Mouse (Mus musculus) hindbrain, postnatal 0 days (tissue): Measurements from ENCODE around the gene Neurod2. TPM values are rescaled to one million over a fixed set of nuclear protein-coding genes. Genes with fewer than 3 reads are reported as not detected.

Source experiments
- ATAC-seq: fragments of 200-750 bp; cut with Nextera tagmentation; 2 replicates; pipeline ENCODE4 v1.8.0; 2017; ENCODE audit warnings: mild to moderate bottlenecking, moderate TSS enrichment, moderate library complexity
- DNase-seq: peaks from one replicate; pipeline ENCODE4 v3.0.0-alpha.2; 2015; ENCODE audit warnings: low spot score
- H3K27ac ChIP-seq: fragments of 300-500 bp; sonication (generic); 2 replicates; pipeline ENCODE4 v1.5.1; 2014; ENCODE audit warnings: mild to moderate bottlenecking
- H3K27me3 ChIP-seq: fragments of 300-500 bp; sonication (generic); 2 replicates; pipeline ENCODE4 v1.6.1; 2014; ENCODE audit warnings: low read length, mixed read lengths; ENCODE audit not compliant: insufficient read depth
- H3K36me3 ChIP-seq: fragments of 300-500 bp; sonication (generic); 2 replicates; pipeline ENCODE4 v1.6.1; 2014; ENCODE audit warnings: low read length, mixed read lengths; ENCODE audit not compliant: insufficient read depth
- H3K4me1 ChIP-seq: fragments of 300-500 bp; sonication (generic); 2 replicates; pipeline ENCODE4 v1.6.1; 2014; ENCODE audit warnings: antibody characterized with exemption, low read length, mixed read lengths; ENCODE audit not compliant: insufficient read depth
- H3K4me2 ChIP-seq: fragments of 300-500 bp; sonication (generic); 2 replicates; pipeline ENCODE4 v1.6.1; 2014; ENCODE audit warnings: low read depth, mild to moderate bottlenecking, low read length, moderate library complexity, mixed read lengths
- H3K4me3 ChIP-seq: fragments of 300-500 bp; sonication (generic); 2 replicates; pipeline ENCODE4 v1.5.1; 2014; ENCODE audit warnings: low read length
- H3K9ac ChIP-seq: fragments of 300-500 bp; sonication (generic); replicated peaks from 2 replicates; pipeline ENCODE4 v1.6.1; 2014; ENCODE audit warnings: mild to moderate bottlenecking, low read length, moderate library complexity, mixed read lengths
- H3K9me3 ChIP-seq: fragments of 300-500 bp; sonication (generic); 2 replicates; pipeline ENCODE4 v1.6.1; 2016; ENCODE audit warnings: low read length, mixed read lengths
- CTCF ChIP-seq: IDR thresholded peaks from 2 replicates; pipeline ENCODE4 v1.5.1; 2016; ENCODE audit warnings: antibody characterized with exemption, control low read depth, low read depth
- whole genome bisulfite sequencing: fragments of 180-500 bp; shearing (Covaris S2); extraction: QIAGEN DNeasy Blood & Tissue Kit; methylation state at CpG from one replicate; pipeline ENCODE4 v1.1.7; 2014; 5-methylcytosine and 5-hydroxymethylcytosine counted together
- polyA plus RNA-seq: library from polyadenylated mRNA; unstranded; fragments of >200 nt; fragmentation: Nextera tagmentation; extraction: Ambion mirVana; gene quantifications from 2 replicates; pipeline ENCODE4 v1.2.1, GENCODE M21; 2015
- total RNA-seq: library from RNA; depleted of rRNA; stranded (reverse); fragments of >200 nt; gene quantifications from 2 replicates; pipeline ENCODE4 v1.2.3, GENCODE M21; 2014; rRNA removed

Gene Neurod2
- total and polyA plus RNA-seq, 2 experiments from 2014 or later: 30.7 to 87.0 TPM

GRCm38 (mm10) chr11:98283740-98284139 is 45.7 kb downstream of the Neurod2 start:
- Histone ChIP-seq H3K4me1 (peaks cover 8% of the 10 kb centered on the region; the same call in 1 of the 2 replicates), H3K27ac (peak overlapping the region; percentile 67; the same call in 1 of the 2 replicates), H3K9me3 (no peaks in the 10 kb centered on the region), H3K36me3 (peaks cover 8% of the 10 kb centered on the region; the same call in 1 of the 2 replicates), H3K9ac (no peak overlapping the region), H3K4me3 (no peak overlapping the region), H3K4me2 (peak overlapping the region; percentile 30; the same call in 1 of the 2 replicates), H3K27me3 (no peaks in the 10 kb centered on the region)
- peak; percentile 58 for DNase-seq
- 10% methylated on average over 9 of the region's 9 CpGs for WGBS
- TF ChIP-seq CTCF: no peak
- ATAC-seq: peak; percentile 52

Other genes starting within 250 kb of the Neurod2 start
- 15.7 and 20.9 TPM in 2 replicates for gene Fbxl20, start 179.2 kb downstream of the Neurod2 start, total RNA-seq
- gene Fbxl20, start 179.2 kb downstream of the Neurod2 start, polyA plus RNA-seq: 11.9 and 13.0 TPM in 2 replicates
- 32.7 and 39.5 TPM in 2 replicates for gene Med1, start 136.4 kb downstream of the Neurod2 start, total RNA-seq
- gene Med1, start 136.4 kb downstream of the Neurod2 start, polyA plus RNA-seq: 48.9 and 49.0 TPM in 2 replicates
- gene Cdk12, start 126.6 kb downstream of the Neurod2 start, total RNA-seq: 27.4 and 28.5 TPM in 2 replicates
- gene Cdk12, start 126.6 kb downstream of the Neurod2 start, polyA plus RNA-seq: 5.8 and 6.6 TPM in 2 replicates
- gene Ppp1r1b, start 18.8 kb upstream of the Neurod2 start, total RNA-seq: 1.3 and 3.5 TPM in 2 replicates
- gene Ppp1r1b, start 18.8 kb upstream of the Neurod2 start, polyA plus RNA-seq: 18.0 and 19.1 TPM in 2 replicates
- gene Stard3, start 28.7 kb upstream of the Neurod2 start, total RNA-seq: 44.0 and 52.4 TPM in 2 replicates
- gene Stard3, start 28.7 kb upstream of the Neurod2 start, polyA plus RNA-seq: 28.4 and 31.9 TPM in 2 replicates
- 0.26 and 4.4 TPM in 2 replicates for gene Tcap, start 54.2 kb upstream of the Neurod2 start, total RNA-seq
- not detected in 2 replicates for gene Tcap, start 54.2 kb upstream of the Neurod2 start, polyA plus RNA-seq
- 1.2 and 5.4 TPM in 2 replicates for gene Pnmt, start 56.8 kb upstream of the Neurod2 start, total RNA-seq
- 5.4 and 5.5 TPM in 2 replicates for gene Pnmt, start 56.8 kb upstream of the Neurod2 start, polyA plus RNA-seq
- 10.6 and 12.0 TPM in 2 replicates for gene Pgap3, start 70.8 kb upstream of the Neurod2 start, total RNA-seq
- 7.8 and 9.2 TPM in 2 replicates for gene Pgap3, start 70.8 kb upstream of the Neurod2 start, polyA plus RNA-seq
- 8.0 and 11.7 TPM in 2 replicates for gene Erbb2, start 82.8 kb upstream of the Neurod2 start, total RNA-seq
- 4.9 and 5.1 TPM in 2 replicates for gene Erbb2, start 82.8 kb upstream of the Neurod2 start, polyA plus RNA-seq
- gene Mien1, start 109.3 kb upstream of the Neurod2 start, total RNA-seq: 70.0 and 73.9 TPM in 2 replicates
- gene Mien1, start 109.3 kb upstream of the Neurod2 start, polyA plus RNA-seq: 259 and 264 TPM in 2 replicates
- 1.5 and 2.7 TPM in 2 replicates for gene Grb7, start 116.7 kb upstream of the Neurod2 start, total RNA-seq
- 1.7 and 2.0 TPM in 2 replicates for gene Grb7, start 116.7 kb upstream of the Neurod2 start, polyA plus RNA-seq
- gene Ikzf3, start 216.4 kb upstream of the Neurod2 start, total RNA-seq: not detected in 2 replicates
- 0.18 and 0.20 TPM in 2 replicates for gene Ikzf3, start 216.4 kb upstream of the Neurod2 start, polyA plus RNA-seq
- not detected in 2 replicates for gene Zpbp2, start 221.4 kb upstream of the Neurod2 start, total RNA-seq
- gene Zpbp2, start 221.4 kb upstream of the Neurod2 start, polyA plus RNA-seq: 0.42 and 0.45 TPM in 2 replicates